ENCODE assay signal across 20 mouse cellular contexts in genomic region chr6:108509320-108509719, GRCm38 (mm10).
DNase-seq lines count a peak whose midpoint lies in the region; ATAC-seq and TF ChIP-seq lines count a peak whose summit lies in the region.
"Had no signal": no experiment of that assay in that cellular context is flagged by ENCODE, and none has a peak within 500 bp of the region (broad histone marks: within the 10 kb centered on the region; RNA-seq: fewer than 3 reads in every experiment).

No protein-coding gene starts in this region.

- H3K27me3 ChIP-seq in cerebellum, adult 2 months (ENCODE audit: control insufficient read depth, insufficient read depth, low read length) = no peaks in the 10 kb centered on the region
- H3K27me3 ChIP-seq in heart, embryonic 13.5 days (replicated peaks) = no peaks in the 10 kb centered on the region
- no peaks in the 10 kb centered on the region for H3K27me3 ChIP-seq in heart, embryonic 10.5 days (ENCODE audit: insufficient read depth, poor library complexity, severe bottlenecking)
- no peaks in the 10 kb centered on the region for H3K27me3 ChIP-seq in kidney, postnatal 0 days (ENCODE audit: insufficient read depth, low read length)
- H3K27me3 ChIP-seq: embryonic facial prominence, embryonic 12.5 days; forebrain, embryonic 13.5 days; heart, embryonic 15.5 days; hindbrain, embryonic 13.5 days had no signal

- peak; percentile 39; the same call in 1 of the 2 replicates for ATAC-seq in cerebellum, adult (ENCODE audit: insufficient number of reproducible peaks, low FRiP score, low TSS enrichment)
- no peak for ATAC-seq in heart, embryonic 13.5 days (ENCODE audit: extremely low read depth, insufficient number of reproducible peaks, low FRiP score, low TSS enrichment)
- 0 out of 2 replicates have a peak, but pooled peaks have one; percentile 35 for ATAC-seq in kidney, postnatal 0 days (replicated peaks; ENCODE audit: low FRiP score, low read depth)
- ATAC-seq: CD4-positive, CD25-positive, alpha-beta regulatory T cell, adult 4 months; forebrain, embryonic 13.5 days; forebrain, postnatal 0 days; hindbrain, postnatal 0 days had no signal

- H3K4me2 ChIP-seq in heart, embryonic 13.5 days = no peak overlapping the region
- H3K4me2 ChIP-seq in kidney, postnatal 0 days (ENCODE audit: low read length) = no peak overlapping the region
- H3K4me2 ChIP-seq: embryonic facial prominence, embryonic 12.5 days; forebrain, embryonic 13.5 days; hindbrain, embryonic 13.5 days had no signal

- no peak for TF ChIP-seq CTCF in cerebellum, adult 2 months (IDR thresholded peaks at IDR 0.05; ENCODE audit: borderline replicate concordance, insufficient read depth, low read depth, low read length)
- TF ChIP-seq CTCF in kidney, postnatal 0 days (IDR thresholded peaks at IDR 0.05; ENCODE audit: low read depth) = no peak

- H3K9me3 ChIP-seq in heart, embryonic 13.5 days = no peaks in the 10 kb centered on the region
- H3K9me3 ChIP-seq in heart, embryonic 10.5 days = no peaks in the 10 kb centered on the region
- H3K9me3 ChIP-seq in kidney, postnatal 0 days (replicated peaks; ENCODE audit: low read length) = no peaks in the 10 kb centered on the region
- H3K9me3 ChIP-seq: embryonic facial prominence, embryonic 12.5 days; forebrain, embryonic 13.5 days; G1E; heart, embryonic 15.5 days; hindbrain, embryonic 13.5 days had no signal

- no peak overlapping the region for H3K4me3 ChIP-seq in cerebellum, adult 2 months (replicated peaks; ENCODE audit: insufficient read depth, low read depth, low read length)
- no peak overlapping the region for H3K4me3 ChIP-seq in heart, embryonic 13.5 days
- H3K4me3 ChIP-seq in heart, embryonic 10.5 days = no peak overlapping the region
- no peak overlapping the region for H3K4me3 ChIP-seq in kidney, postnatal 0 days (replicated peaks; ENCODE audit: low read depth, low read length)
- H3K4me3 ChIP-seq: embryonic facial prominence, embryonic 12.5 days; forebrain, embryonic 13.5 days; heart, adult 2 months; heart, embryonic 15.5 days; hindbrain, embryonic 13.5 days had no signal

- no peak for TF ChIP-seq POLR2A in cerebellum, adult 2 months (IDR thresholded peaks at IDR 0.05; ENCODE audit: borderline replicate concordance, insufficient read depth, low read length)

- H3K9ac ChIP-seq in heart, embryonic 13.5 days = no peak overlapping the region
- H3K9ac ChIP-seq in kidney, postnatal 0 days (ENCODE audit: low read depth, low read length) = no peak overlapping the region
- H3K9ac ChIP-seq: embryonic facial prominence, embryonic 12.5 days; forebrain, embryonic 13.5 days; forebrain, postnatal 0 days; heart, embryonic 15.5 days; hindbrain, embryonic 13.5 days had no signal

- peaks cover 8% of the 10 kb centered on the region for H3K4me1 ChIP-seq in cerebellum, adult 2 months (ENCODE audit: control insufficient read depth, insufficient read depth, low read length)
- peaks cover 34% of the 10 kb centered on the region for H3K4me1 ChIP-seq in heart, embryonic 13.5 days
- H3K4me1 ChIP-seq in heart, embryonic 10.5 days = peaks cover 26% of the 10 kb centered on the region
- peaks cover 4% of the 10 kb centered on the region; the same call in 1 of the 2 replicates for H3K4me1 ChIP-seq in kidney, postnatal 0 days (replicated peaks; ENCODE audit: insufficient read depth, low read length)
- H3K4me1 ChIP-seq: embryonic facial prominence, embryonic 12.5 days; forebrain, embryonic 13.5 days; hindbrain, embryonic 13.5 days had no signal

- peaks cover 37% of the 10 kb centered on the region for H3K36me3 ChIP-seq in heart, embryonic 13.5 days
- H3K36me3 ChIP-seq in heart, embryonic 10.5 days = peaks cover 25% of the 10 kb centered on the region
- H3K36me3 ChIP-seq in kidney, postnatal 0 days (ENCODE audit: insufficient read depth, low read length) = peaks cover 8% of the 10 kb centered on the region; the same call in 1 of the 2 replicates
- H3K36me3 ChIP-seq: heart, embryonic 15.5 days; hindbrain, embryonic 13.5 days had no signal

- no peak for DNase-seq in cerebellum, adult 2 months
- DNase-seq in heart, embryonic 10.5 days (ENCODE audit: low spot score) = no peak
- DNase-seq in kidney, postnatal 0 days (ENCODE audit: low spot score) = no peak
- DNase-seq in kidney, postnatal 4 days = no peak
- DNase-seq in adipocyte (ENCODE audit: low spot score) = peak; percentile 58
- DNase-seq in urinary bladder, adult 18-20 months (ENCODE audit: low spot score in 2 of 2) = no peak
- DNase-seq: adrenal gland, postnatal 14 days; B cell, adult 2 months; cerebellum, adult 8-10 months; forebrain, postnatal 0 days had no signal

- 36% methylated on average over 2 of the region's 2 CpGs for WGBS in cerebellum, adult 2 months
- 40% methylated on average over 2 of the region's 2 CpGs for WGBS in heart, embryonic 13.5 days
- 43% methylated on average over 2 of the region's 2 CpGs for WGBS in heart, embryonic 10.5 days
- 32% methylated on average over 2 of the region's 2 CpGs for WGBS in kidney, postnatal 0 days

- no peak overlapping the region for H3K27ac ChIP-seq in cerebellum, adult 2 months (ENCODE audit: insufficient read depth, low read length)
- peak overlapping the region; percentile 65; the same call in 1 of the 2 replicates for H3K27ac ChIP-seq in heart, embryonic 13.5 days (replicated peaks)
- no peak overlapping the region for H3K27ac ChIP-seq in heart, embryonic 10.5 days
- no peak overlapping the region for H3K27ac ChIP-seq in kidney, postnatal 0 days
- H3K27ac ChIP-seq: embryonic facial prominence, embryonic 12.5 days; forebrain, embryonic 13.5 days; heart, adult 2 months; hindbrain, embryonic 13.5 days; hindbrain, postnatal 0 days had no signal
